Mouse (Mus musculus) lung, embryonic 14.5 days (tissue): ENCODE data around the gene Ngef. TPM values are rescaled to one million over a fixed set of nuclear protein-coding genes. Genes with fewer than 3 reads are reported as not detected.

ENCODE experiments used
- ATAC-seq: fragments of 200-750 bp; cut with Nextera tagmentation; 2 replicates; pipeline ENCODE4 v1.8.0; 2017; ENCODE audit warnings: mild to moderate bottlenecking, moderate TSS enrichment, moderate library complexity; ENCODE audit not compliant: insufficient read depth
- DNase-seq: peaks from one replicate; pipeline ENCODE4 v3.0.0-alpha.2; 2015
- H3K27ac ChIP-seq: fragments of 300-500 bp; sonication (generic); 2 replicates; pipeline ENCODE4 v1.5.1; 2014; ENCODE audit warnings: low read depth, mild to moderate bottlenecking, moderate library complexity
- H3K27me3 ChIP-seq: fragments of 300-500 bp; sonication (generic); 2 replicates; pipeline ENCODE4 v1.6.1; 2014; ENCODE audit warnings: low read length, control low read depth; ENCODE audit not compliant: insufficient read depth
- H3K36me3 ChIP-seq: fragments of 300-500 bp; sonication (generic); 2 replicates; pipeline ENCODE4 v1.6.1; 2014; ENCODE audit warnings: control low read depth; ENCODE audit not compliant: insufficient read depth
- H3K4me1 ChIP-seq: fragments of 300-500 bp; sonication (generic); 2 replicates; pipeline ENCODE4 v1.6.1; 2014; ENCODE audit warnings: antibody characterized with exemption, control low read depth; ENCODE audit not compliant: insufficient read depth
- H3K4me2 ChIP-seq: fragments of 300-500 bp; sonication (generic); 2 replicates; pipeline ENCODE4 v1.6.1; 2014; ENCODE audit warnings: mild to moderate bottlenecking
- H3K4me3 ChIP-seq: fragments of 300-500 bp; sonication (generic); 2 replicates; pipeline ENCODE4 v1.5.1; 2014; ENCODE audit warnings: low read depth, low read length
- H3K9ac ChIP-seq: fragments of 300-500 bp; sonication (generic); 2 replicates; pipeline ENCODE4 v1.6.1; 2014
- H3K9me3 ChIP-seq: fragments of 300-500 bp; sonication (generic); 2 replicates; pipeline ENCODE4 v1.6.1; 2016; ENCODE audit warnings: low read depth, low read length, control low read depth
- CTCF ChIP-seq: IDR thresholded peaks from 2 replicates; pipeline ENCODE4 v1.5.1; 2016; ENCODE audit warnings: antibody characterized with exemption, low read depth
- WGBS: fragments of 180-500 bp; shearing (Covaris S2); extraction: QIAGEN DNeasy Blood & Tissue Kit; methylation state at CpG from one replicate; pipeline ENCODE4 v1.1.7; 2014; 5-methylcytosine and 5-hydroxymethylcytosine counted together
- polyA plus RNA-seq: library from polyadenylated mRNA; unstranded; fragments of >200 nt; fragmentation: Nextera tagmentation; extraction: Ambion mirVana; gene quantifications from 2 replicates; pipeline ENCODE4 v1.2.1, GENCODE M21; 2014

The Ngef gene
- polyA plus RNA-seq, 1 experiment from 2014 or later, result 1.5 TPM

- no peak overlapping the region for H3K27ac ChIP-seq
- no peak for DNase-seq
- ATAC-seq, result no peak
Measured at GRCm38 (mm10) chr1:87589980-87590379, 16.3 kb upstream of the Ngef start.

GRCm38 (mm10) chr1:87589162-87589561, 15.5 kb upstream of the Ngef start:
- no peaks in the 10 kb centered on the region for H3K9me3 ChIP-seq
- TF ChIP-seq CTCF, result no peak
- H3K36me3 ChIP-seq, result no peaks in the 10 kb centered on the region
- ATAC-seq (no peak), DNase-seq (no peak)
- H3K27ac ChIP-seq, result no peak overlapping the region
- WGBS, result 90% methylated on average over 7 of the region's 7 CpGs
- no peaks in the 10 kb centered on the region for H3K27me3 ChIP-seq
- no peak overlapping the region for H3K4me3 ChIP-seq
- no peak overlapping the region for H3K9ac ChIP-seq
- H3K4me1 ChIP-seq, result no peaks in the 10 kb centered on the region
- no peak overlapping the region for H3K4me2 ChIP-seq

More at GRCm38 (mm10) chr1:87589980-87590379, 16.3 kb upstream of the Ngef start:
- H3K4me1 ChIP-seq, result no peaks in the 10 kb centered on the region
- WGBS, result 83% methylated on average over 8 of the region's 8 CpGs
- no peak overlapping the region for H3K9ac ChIP-seq
- H3K36me3 ChIP-seq, result no peaks in the 10 kb centered on the region
- no peak overlapping the region for H3K4me2 ChIP-seq
- H3K9me3 ChIP-seq, result no peaks in the 10 kb centered on the region
- H3K27me3 ChIP-seq, result no peaks in the 10 kb centered on the region
- TF ChIP-seq CTCF, result no peak
- no peak overlapping the region for H3K4me3 ChIP-seq

- ATAC-seq (no peak), DNase-seq (no peak)
- Histone ChIP-seq H3K9me3 (no peaks in the 10 kb centered on the region), H3K27me3 (no peaks in the 10 kb centered on the region), H3K4me1 (no peaks in the 10 kb centered on the region), H3K9ac (no peak overlapping the region), H3K4me2 (no peak overlapping the region), H3K4me3 (no peak overlapping the region), H3K36me3 (no peaks in the 10 kb centered on the region), H3K27ac (no peak overlapping the region)
- WGBS, result 11% methylated on average over 3 of the region's 3 CpGs
- TF ChIP-seq CTCF, result no peak
Measured at GRCm38 (mm10) chr1:87580824-87581223, 7.2 kb upstream of the Ngef start.

- Histone ChIP-seq H3K4me2 (no peak overlapping the region), H3K4me3 (no peak overlapping the region), H3K4me1 (peaks cover 4% of the 10 kb centered on the region; the same call in 1 of the 2 replicates), H3K27ac (no peak overlapping the region), H3K27me3 (no peaks in the 10 kb centered on the region), H3K36me3 (no peaks in the 10 kb centered on the region), H3K9me3 (no peaks in the 10 kb centered on the region), H3K9ac (no peak overlapping the region)
- 84% methylated on average over 6 of the region's 6 CpGs for WGBS
- ATAC-seq (no peak), DNase-seq (no peak)
- no peak for TF ChIP-seq CTCF
Measured at GRCm38 (mm10) chr1:87578965-87579364, 5.3 kb upstream of the Ngef start.

GRCm38 (mm10) chr1:87574785-87575184, 1.1 kb upstream of the Ngef start:
- Histone ChIP-seq H3K4me2 (no peak overlapping the region), H3K4me3 (no peak overlapping the region), H3K27ac (peak overlapping the region; percentile 77), H3K9me3 (no peaks in the 10 kb centered on the region), H3K9ac (no peak overlapping the region), H3K36me3 (no peaks in the 10 kb centered on the region), H3K4me1 (peaks cover 4% of the 10 kb centered on the region; the same call in 1 of the 2 replicates), H3K27me3 (no peaks in the 10 kb centered on the region)
- DNase-seq (peak; percentile 77), ATAC-seq (peak; percentile 90)
- TF ChIP-seq CTCF, result no peak
- WGBS, result 38% methylated on average over 7 of the region's 7 CpGs

- H3K4me1 ChIP-seq, result peaks cover 4% of the 10 kb centered on the region; the same call in 1 of the 2 replicates
Measured at GRCm38 (mm10) chr1:87574353-87574752, 683 bp upstream of the Ngef start.

GRCm38 (mm10) chr1:87573261-87573660, 409 bp downstream of the Ngef start:
- Histone ChIP-seq H3K27me3 (no peaks in the 10 kb centered on the region), H3K4me1 (peaks cover 4% of the 10 kb centered on the region; the same call in 1 of the 2 replicates), H3K4me3 (no peak overlapping the region), H3K4me2 (no peak overlapping the region), H3K27ac (no peak overlapping the region), H3K9ac (no peak overlapping the region), H3K9me3 (no peaks in the 10 kb centered on the region), H3K36me3 (no peaks in the 10 kb centered on the region)
- TF ChIP-seq CTCF, result no peak
- no peak for ATAC-seq
- no peak for DNase-seq
- 70% methylated on average over 5 of the region's 5 CpGs for WGBS

More at GRCm38 (mm10) chr1:87574353-87574752, 683 bp upstream of the Ngef start:
- Histone ChIP-seq H3K4me2 (no peak overlapping the region), H3K27ac (peak overlapping the region; percentile 77), H3K27me3 (no peaks in the 10 kb centered on the region), H3K4me3 (no peak overlapping the region), H3K9ac (no peak overlapping the region), H3K36me3 (no peaks in the 10 kb centered on the region), H3K9me3 (no peaks in the 10 kb centered on the region)
- DNase-seq, result peak; percentile 8
- peak; percentile 43; the same call in 1 of the 2 replicates for ATAC-seq
- 50% methylated on average over 6 of the region's 6 CpGs for WGBS
- TF ChIP-seq CTCF, result no peak
